Mouse (Mus musculus): ENCODE measurements around the gene Akap7.

The Akap7 gene

DNA sequence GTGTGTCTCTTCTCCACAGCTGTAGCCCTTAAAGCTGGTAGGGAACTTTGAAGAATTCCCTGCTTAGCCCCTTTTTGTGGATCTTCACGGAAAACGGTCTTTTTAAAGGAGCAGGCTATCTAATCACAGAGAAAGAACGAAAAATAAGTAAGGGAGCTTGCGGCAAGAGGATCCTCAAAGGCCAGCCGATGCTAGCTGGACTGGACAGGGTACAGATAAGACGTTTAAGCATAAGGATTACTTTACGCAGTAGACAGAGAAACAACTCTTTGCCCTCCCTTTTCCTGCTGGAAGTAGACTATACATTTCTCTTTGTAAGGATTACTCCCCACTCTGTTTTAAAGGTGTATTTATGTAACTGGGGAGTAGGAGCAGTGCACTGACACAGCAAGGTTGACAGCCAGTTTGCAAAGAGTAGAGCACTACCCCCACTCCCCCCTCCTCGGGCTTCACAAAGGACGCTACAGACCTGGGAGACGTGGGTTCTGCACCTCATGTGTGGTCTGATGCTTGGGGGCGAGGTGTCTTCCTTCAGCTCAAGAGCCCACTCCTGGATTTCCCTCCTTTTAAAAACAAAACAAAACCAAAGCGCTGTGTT lies 9.9 kb downstream of the Akap7 start:
- DNase-seq (ENCODE audit: low spot score): no peak

DNA sequence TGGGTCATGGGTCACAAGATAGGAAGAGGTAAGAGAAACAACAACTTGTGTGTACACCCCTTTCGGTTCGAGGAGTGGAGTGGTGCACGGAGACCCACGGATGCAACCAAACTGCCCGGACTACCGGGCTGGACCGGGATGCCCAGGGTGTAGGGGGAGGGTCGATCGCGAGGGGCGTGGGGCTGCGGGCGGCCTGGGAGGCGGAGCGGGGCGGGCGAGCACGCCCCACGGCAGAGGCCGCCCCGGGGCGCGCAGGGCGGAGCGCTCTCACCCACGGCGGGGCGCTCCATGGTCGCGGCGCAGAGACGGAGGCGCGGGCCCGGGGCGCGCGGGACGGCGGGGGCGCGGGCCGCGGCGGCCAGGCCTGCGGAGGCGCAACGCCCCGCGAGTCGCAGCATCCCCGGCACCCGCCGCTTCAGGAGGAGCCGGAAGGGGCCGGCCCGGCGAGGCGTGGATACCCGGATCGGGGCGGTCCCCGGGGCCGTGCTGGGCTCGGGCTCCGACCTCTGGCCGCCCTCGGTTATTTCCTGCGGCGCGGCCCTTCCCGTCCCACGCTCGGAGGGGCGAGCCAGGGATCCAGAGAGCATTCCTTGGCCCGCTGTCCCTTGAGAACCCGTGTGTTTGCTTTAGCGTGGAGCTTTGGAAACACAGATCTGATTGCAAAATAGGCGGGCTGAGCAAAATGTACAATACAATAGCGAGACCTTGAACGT lies 10.9 kb downstream of the Akap7 start:
- DNase-seq (ENCODE audit: low spot score): peak; percentile 92

DNA sequence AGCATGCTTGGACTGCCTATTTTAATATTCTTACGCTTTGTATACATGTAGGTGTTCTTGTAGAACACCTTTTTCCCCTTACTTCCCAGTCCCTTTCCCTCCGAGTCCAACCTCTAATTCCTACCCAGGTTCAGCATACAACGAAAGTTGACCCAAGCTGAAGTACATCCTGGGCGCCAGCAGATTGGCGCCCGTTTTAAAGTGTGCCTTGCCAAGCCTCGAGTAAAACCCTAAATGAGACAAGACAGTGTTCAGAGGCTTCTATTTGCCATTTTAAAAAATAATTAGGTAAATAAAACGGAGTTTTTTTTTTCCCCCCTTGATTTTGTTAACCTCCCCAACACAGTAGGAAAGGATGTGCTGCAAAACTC lies 11.4 kb downstream of the Akap7 start:
- DNase-seq (ENCODE audit: low spot score): no peak

DNA sequence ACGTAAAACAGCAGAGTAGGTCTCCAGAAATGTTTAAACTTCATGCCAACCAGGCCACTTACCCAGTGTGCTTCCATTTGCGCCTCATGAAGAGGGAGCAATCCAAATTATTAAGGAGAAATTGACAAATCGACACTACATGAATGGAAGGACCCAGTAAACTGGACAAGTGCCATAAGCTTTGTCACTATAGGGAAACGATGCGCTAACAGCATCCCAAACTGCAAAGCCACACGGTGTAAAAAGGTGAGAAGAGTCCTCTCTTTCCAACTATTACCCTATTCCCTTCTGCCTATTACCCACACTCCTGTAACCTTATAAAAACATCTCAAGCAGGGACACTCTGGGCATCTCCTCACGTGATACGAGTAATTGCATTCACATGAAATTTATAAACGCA lies 11.8 kb downstream of the Akap7 start:
- DNase-seq (ENCODE audit: low spot score): no peak

DNA sequence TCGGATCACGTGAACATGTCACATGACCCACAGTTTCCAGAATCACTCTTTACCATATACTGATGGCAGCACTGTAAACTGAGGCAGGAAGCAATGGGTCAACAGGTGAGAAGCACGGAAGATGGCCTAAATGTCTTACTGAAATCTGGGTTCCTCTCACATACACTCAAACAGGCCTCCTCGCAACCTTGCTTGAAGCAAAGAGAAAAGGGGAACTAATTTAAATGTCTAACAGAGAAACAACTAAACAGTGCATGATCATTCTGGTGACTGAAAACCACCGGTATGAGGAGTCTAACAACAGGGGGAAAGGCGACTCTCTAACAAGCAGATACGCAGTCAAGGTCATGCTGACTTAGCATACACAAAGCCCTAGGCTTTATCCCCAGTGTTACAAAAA lies 12.7 kb downstream of the Akap7 start:
- no peak for DNase-seq (ENCODE audit: low spot score)

DNA sequence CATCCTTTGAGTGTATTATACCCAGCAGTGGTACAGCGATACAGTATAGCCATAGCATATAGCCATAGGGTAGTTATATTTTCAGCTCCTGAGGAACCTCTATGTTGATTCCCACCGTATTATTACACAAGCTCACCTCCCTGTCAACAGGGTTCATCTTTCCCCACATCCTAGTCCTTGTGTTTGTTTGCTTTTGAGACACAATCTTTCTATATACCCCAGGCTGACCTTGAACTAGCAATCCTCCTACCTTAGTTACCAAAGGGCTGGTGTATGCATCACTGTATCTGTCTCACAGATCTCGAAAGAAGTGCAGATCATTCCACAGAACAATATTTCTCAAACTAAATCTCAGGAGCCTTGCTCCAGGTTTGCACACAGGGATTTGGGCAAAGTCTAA lies 13.9 kb downstream of the Akap7 start:
- DNase-seq (ENCODE audit: low spot score): no peak

DNA sequence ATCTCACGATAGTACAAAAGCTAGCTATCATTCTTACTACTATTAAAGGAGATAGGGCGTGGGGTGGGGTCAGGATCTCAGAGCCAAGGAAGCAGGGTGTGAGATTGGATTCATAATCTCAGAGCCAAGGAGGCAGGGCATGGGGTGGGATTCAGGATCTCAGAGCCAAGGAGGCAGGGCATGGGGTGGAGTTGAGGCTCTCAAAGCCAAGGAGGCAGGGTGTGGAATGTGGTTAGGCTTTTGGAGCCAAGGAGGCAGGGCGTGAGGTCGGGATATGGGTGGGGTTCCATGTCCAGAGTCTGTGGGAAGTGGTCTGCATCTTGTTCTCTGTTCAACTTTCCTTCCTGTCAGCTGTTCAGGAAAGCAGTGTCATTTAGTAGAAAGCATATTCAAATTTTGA lies 16.6 kb downstream of the Akap7 start:
- DNase-seq (ENCODE audit: low spot score): peak; percentile 89

DNA sequence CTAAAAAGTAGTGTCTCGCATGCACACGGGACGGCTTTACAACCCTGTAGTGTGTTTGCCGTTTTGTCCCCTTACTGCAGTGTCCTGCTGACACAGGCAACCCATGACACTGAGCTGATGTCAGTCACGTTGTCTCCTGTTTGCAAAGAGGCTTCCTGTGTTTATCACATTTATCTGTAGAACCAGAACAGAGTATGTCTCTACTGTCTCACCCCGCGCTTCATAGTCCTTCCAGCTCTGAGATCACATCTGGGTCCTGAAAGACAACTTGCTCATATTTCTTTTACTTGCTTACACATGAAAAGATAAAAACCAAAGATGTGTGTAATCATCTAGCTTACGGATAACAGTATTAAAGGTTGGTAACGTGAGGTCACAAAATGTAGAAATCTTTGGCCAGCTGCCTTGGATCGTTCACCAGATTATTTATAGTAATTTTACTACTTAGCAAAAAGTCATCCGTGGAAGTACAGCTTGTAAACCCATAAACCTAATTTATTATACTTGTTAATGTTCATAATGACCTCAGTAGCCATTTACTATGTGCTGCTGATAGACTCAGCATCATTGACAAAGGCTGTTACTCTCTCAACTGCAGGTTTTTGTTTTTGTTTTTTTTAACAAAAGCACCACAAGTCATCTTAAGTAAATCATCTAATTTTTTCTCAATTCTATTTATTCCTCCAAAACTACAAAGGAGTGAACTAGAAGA lies 22.4 kb downstream of the Akap7 start:
- DNase-seq (ENCODE audit: low spot score): peak; percentile 53

DNA sequence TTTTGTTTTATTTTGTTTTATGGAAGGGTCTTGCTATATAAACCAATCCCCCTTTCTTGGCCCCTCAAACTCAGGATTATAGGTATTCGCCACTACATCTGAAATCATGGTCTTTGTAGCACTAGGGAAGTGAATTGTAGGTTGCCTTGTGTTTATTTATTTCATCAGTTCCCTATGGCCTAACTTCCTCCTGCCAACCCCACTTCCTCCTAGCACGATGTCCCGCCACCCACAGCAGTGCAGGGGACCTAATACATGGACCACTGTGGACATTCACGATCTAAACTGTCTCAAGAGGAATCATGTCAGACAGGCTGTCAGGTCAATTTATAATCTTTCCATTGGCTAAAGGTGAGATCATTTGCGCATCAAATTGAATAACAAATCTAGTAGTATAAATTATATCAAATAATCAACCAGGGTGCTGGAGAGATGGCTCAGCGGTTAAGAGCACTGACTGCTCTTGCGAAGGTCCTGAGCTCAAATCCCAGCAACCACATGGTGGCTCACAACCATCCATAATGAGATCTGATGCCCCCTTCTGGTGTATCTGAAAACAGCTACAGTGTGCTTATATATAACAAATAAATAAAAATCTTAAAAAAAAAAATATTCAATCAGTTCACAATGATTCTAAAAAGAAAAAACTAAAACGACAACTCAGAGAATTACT lies 23.1 kb downstream of the Akap7 start:
- DNase-seq (ENCODE audit: low spot score): no peak

DNA sequence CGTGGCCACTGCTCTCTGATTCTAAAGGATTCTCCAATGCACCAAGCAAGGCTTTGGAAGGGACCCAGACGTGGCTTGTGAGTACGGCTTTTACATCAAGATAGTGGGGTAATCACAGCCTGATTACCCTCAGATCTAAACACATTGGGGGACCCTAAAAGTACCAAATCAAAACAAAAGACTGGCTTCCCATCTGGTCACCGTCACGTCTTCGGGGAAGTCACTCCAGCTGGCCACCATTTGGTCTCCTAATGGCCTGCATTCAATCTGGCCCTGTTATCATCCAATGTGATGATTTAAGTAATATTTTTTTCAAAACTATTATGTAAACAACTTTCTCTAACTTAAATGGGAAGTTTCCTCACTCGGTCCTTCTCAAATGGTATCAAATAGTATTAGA lies 24.3 kb downstream of the Akap7 start:
- no peak for DNase-seq (ENCODE audit: low spot score)

DNA sequence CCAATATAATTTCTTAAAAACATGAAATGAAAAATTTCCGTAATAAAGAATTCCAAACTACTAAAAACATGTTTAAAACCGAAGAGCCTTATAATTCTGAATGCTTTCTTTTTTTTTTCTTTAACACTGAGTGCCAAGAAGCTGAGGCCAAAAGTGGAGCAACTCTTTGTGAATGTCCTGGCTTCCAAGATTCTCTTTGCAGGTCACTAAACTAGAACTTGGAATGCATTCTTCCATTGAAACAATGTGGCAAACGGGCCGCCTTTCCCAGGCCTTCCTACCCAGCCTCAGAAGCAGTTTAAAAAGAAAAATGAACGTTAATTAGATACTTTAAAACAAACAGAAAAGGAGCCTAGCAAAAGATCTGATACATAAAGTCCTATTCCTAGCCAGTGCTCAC lies 27.5 kb downstream of the Akap7 start:
- no peak for DNase-seq (ENCODE audit: low spot score)

DNA sequence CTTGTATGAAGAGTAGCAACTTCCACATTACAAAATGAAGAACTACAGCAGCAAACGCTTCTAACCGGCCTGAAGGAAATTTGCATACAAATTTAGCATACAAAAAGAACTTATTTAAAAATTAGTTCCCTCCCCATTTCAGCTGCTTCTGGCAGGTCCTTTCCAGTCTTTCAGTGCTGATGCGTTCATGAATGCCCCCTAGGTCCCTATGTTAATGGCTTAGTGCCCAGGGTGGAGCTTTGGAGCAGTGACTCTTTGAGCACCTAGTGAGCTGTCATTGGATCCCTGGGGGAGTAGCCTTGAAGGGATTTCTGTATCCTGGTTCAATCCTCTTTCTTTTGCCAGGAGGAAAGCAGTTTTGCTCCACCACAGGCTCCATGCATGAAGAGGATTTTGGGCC lies 28.3 kb downstream of the Akap7 start:
- DNase-seq (ENCODE audit: low spot score): no peak

DNA sequence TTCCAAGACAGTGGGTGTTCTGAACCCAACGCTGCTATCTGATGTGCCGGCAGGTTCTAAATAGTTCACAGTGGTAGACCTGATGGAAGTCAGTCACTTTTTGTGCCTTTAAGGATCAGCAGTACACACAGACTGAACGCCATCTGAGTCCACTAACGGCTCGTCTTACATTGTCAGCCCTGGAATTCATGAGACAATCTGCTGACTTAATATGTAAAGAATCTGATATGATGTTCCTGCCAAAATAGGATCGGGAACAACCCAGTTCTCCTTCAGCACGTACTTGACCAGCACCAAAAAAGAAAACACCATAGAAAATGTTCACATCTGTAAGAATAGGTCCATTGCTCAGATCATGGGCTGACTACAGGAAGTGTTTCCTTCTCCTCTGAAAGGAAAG lies 32.2 kb downstream of the Akap7 start:
- DNase-seq (ENCODE audit: low spot score): no peak

DNA sequence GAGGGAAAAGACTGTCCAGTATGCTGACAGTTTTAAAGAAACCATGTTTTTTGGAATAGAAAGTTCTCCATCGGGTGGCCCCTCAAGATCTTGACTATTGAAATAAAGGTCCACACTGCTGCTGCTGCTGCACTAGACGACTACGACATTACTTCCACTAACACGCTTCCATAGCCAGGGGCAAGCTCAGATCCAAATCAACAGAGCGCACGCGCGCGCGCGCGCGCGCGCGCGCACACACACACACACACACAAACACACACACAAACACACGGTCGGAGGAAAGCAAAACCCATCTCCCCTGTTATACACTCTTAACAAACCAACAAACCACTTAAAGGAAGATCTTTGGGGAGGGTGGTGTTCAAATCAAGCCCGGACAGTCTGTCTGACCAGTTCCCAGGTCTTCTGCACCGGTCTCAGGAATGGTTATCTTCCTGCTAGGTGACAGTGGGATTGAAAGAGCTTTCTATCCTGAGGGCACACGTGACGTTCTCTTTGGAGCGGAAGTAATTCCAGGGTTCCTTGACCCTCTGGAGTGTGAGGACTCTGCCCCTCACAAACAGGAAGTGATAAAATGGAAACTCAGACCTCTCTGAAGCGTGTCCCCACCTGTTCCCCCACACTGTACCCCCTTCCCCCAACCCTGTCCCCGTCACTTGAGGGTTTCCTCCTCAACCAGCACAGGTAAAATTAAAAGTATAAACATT lies 32.9 kb downstream of the Akap7 start:
- DNase-seq (ENCODE audit: low spot score): no peak

DNA sequence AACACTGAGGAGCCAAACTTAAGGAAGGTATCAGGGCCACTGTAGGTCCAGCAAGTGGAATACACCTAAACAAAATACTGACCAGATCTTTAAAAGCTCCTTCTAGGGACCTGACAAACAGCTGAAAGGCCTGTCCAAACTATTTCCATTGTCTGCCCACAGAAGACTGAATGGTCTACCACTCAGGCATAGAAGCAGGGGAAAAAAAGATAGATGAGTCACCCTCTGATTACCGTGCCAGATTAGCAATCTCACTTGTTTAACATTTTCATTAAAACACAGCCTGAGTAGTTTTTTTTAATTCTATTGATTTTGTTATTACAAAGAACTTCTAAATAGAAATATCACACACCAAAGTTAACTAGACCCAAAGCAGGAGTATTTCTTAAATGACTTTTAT lies 33.9 kb downstream of the Akap7 start:
- DNase-seq (ENCODE audit: low spot score): no peak

DNA sequence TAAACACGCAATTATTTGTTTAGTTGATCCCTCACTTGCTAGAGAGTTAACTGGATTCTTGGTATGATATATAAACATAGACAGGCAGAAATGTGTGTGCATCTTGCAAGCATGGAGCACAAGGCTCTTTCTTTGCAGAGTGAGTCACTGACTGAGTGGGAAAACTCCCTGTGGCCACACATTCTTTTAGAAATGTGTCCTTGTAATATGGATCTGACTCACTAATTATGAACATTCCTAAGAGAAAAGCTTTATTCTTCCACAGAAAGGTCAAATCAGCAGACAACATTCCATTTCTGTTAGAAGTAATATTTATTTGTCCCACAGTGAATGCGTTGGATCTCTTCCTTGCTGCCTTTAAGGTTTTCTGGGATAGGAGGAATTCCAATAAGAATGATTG lies 35.9 kb downstream of the Akap7 start:
- DNase-seq (ENCODE audit: low spot score): no peak

DNA sequence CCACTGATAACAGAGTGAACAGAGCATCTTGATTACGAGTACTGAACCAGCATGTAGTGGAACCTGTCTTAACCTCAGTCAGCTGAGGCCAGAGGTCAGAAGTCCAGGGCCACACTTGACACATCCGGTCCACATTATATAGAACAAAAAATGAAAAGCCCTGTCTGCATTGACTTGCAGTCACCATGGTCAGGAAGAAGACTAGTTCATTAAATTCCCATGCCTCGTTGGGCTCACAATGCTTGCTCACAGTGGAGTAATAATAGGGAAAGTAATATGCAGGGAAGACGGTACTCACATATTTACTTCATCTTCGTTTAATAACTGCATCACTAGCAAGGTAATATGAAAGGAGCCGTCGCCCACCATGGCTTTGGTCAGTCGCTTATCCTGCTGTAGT lies 36.5 kb downstream of the Akap7 start:
- no peak for DNase-seq (ENCODE audit: low spot score)

DNA sequence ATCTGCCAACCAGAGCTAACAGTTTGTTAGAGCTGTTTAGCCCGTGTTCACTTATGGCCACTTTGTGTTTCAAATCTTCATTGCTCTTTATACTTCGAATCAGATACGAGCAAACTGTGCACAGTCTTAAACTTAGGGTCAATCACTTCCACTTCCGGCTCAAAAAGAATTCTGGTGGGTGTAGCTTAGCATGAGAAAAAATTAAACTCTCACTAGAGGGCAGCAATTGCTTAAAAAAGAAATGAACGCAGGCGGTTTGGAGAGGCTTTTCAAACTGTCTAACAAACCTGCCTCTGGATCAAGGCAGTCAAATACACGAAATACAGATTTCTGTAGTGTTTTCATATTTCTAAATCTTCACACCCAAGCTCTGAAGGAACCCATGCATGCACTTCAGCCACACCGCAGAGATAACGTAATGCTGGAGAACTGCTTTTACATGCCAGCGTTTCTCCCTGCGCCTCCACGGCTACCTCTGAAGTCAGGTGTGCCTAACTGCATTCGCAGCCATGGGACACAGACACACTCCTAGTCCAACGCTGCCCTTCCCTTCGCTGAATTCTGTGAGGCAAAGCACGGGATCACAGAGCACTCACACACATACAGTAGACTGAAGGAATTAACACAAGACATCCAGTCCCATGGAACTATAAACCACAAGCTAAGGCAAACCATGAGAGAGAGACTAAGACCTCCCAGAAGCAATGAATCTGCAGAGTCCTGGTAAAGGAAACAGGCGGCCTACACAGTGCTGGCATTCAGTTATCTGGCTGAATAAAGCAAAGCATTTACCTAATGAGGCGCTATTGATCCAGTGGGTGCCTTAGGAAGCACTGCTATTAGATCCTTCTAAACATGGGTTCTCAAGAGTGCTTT lies 39.0 kb downstream of the Akap7 start:
- peak; percentile 86 for DNase-seq (ENCODE audit: low spot score)

DNA sequence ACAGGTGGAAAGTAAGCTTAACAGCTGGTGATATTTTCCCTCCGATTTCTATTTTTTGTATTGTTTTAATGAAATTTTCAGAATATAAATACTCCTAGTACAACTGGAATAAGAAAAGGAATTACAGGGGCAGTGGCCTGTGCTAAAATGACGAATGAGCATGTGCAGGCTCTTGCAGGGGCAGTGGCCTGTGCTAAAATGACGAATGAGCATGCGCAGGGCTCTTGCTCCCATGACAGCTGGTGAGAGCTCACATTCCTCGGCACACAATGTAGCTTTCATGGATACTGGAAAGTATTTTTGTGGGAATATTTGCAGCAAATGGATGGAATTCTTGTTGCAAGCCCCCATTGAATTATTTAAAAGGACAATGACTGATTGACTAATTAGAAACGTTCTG lies 46.5 kb downstream of the Akap7 start:
- DNase-seq (ENCODE audit: low spot score): no peak

DNA sequence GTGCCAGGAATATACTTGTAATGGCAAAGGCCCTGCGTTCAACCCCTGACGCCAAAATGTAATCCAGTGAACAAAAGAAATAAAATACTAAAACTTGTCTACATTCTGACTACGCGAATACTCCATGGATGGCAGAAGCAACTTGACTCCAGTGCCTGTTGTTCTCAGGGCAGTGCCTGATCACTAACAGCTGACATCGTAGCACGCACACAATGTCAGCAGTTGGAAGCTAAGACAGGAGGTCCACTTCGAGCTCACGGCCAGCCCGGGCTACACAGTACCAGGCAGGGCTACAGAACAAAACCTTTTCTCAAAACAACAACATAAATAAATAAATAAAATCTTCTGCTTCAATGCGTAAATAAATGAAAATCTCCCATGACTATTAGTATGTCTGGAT lies 46.9 kb downstream of the Akap7 start:
- DNase-seq (ENCODE audit: low spot score): no peak

DNA sequence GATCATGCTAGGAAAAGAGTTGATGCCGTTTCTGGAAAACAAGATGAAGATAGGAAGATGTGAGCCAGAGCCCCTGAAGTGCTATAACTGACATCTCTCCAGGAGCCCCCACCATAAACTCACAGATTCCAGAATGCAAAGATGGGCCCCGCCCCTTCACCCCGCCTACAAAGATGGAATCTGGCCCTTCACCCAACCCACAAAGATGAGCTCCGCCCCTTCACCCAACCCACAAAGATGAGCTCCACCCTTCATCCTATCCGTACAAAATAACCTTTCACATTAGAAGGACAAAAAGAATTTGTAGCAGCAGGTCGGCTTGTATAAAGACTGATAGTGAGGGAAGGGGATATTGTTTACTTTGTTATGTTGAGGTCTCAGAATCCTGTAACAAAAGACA lies 49.5 kb downstream of the Akap7 start:
- DNase-seq (ENCODE audit: low spot score): no peak

DNA sequence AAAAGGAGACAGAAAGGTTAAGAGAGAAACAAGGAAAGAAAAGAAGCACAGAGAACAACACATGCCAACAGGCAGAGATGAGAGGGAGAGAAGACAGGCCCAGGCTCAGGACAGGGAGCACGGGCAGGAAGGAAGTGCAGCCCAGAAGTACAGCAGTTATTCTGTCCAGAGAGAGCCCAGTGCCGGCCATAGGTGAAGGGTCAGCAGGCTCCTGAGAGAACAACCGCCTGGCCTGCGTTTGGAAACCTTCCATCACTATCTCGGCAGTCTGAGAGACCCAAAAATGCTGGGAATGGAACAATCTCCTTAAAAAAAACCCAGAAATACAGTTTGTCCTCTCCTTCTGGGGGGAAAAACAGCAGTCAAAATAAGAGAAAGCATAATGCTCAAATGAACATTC lies 50.2 kb downstream of the Akap7 start:
- DNase-seq (ENCODE audit: low spot score): no peak

Measured in lung, postnatal 25 days (tissue).